Mouse (Mus musculus) thymus, adult 18-20 months (tissue): ENCODE measurements around the gene Cyp2b19.
"Not testable (repeated sequence)": the region's sequence is repeated elsewhere in the genome, so short reads cannot be mapped to it uniquely, and the experiment has no call there.

ENCODE experiments used
- DNase-seq, 2 experiments: peaks; one replicate each; pipeline ENCODE4 v3.0.0; 2022; ENCODE audit warnings: mixed read lengths in 2 of 2

The Cyp2b19 gene

GRCm38 (mm10) chr7:26756842-26757241 lies at the start of gene Cyp2b19:
TSS of gene Cyp2b19 (plus strand) at chr7:26757142.
- DNase-seq: no peak

- no peak for DNase-seq
These were observed 45.9 kb upstream of the Cyp2b19 start for GRCm38 (mm10) chr7:26711061-26711460.

GRCm38 (mm10) chr7:26738940-26739339 lies 18.0 kb upstream of the Cyp2b19 start:
- DNase-seq: no peak

GRCm38 (mm10) chr7:26743948-26744347 lies 13.0 kb upstream of the Cyp2b19 start:
- no peak for DNase-seq

GRCm38 (mm10) chr7:26745486-26745885 lies 11.5 kb upstream of the Cyp2b19 start:
- DNase-seq: no peak

- DNase-seq: no peak
These were observed 10.1 kb downstream of the Cyp2b19 start for GRCm38 (mm10) chr7:26767084-26767483.

- no peak for DNase-seq
These were observed 13.0 kb downstream of the Cyp2b19 start for GRCm38 (mm10) chr7:26769881-26770470.

GRCm38 (mm10) chr7:26772866-26773586 lies 16.1 kb downstream of the Cyp2b19 start:
- DNase-seq: no peak

GRCm38 (mm10) chr7:26775866-26776265 lies 18.9 kb downstream of the Cyp2b19 start:
- no peak for DNase-seq

- no peak for DNase-seq
These were observed 20.9 kb downstream of the Cyp2b19 start for GRCm38 (mm10) chr7:26777806-26778205.

GRCm38 (mm10) chr7:26778474-26778873 lies 21.5 kb downstream of the Cyp2b19 start:
- DNase-seq: no peak

- no peak for DNase-seq
These were observed 23.0 kb downstream of the Cyp2b19 start for GRCm38 (mm10) chr7:26779799-26780416.

GRCm38 (mm10) chr7:26780510-26780909 lies 23.6 kb downstream of the Cyp2b19 start:
- DNase-seq: no peak

GRCm38 (mm10) chr7:26780998-26781766 lies 24.2 kb downstream of the Cyp2b19 start:
- DNase-seq: no peak

- DNase-seq: no peak
These were observed 24.8 kb downstream of the Cyp2b19 start for GRCm38 (mm10) chr7:26781767-26782131.

GRCm38 (mm10) chr7:26783163-26783562 lies 26.2 kb downstream of the Cyp2b19 start:
- DNase-seq: no peak

- not testable (repeated sequence) for DNase-seq
These were observed 29.1 kb downstream of the Cyp2b19 start for GRCm38 (mm10) chr7:26786013-26786412.

GRCm38 (mm10) chr7:26789984-26790383 lies 33.0 kb downstream of the Cyp2b19 start:
- no peak for DNase-seq

GRCm38 (mm10) chr7:26800104-26800503 lies 43.2 kb downstream of the Cyp2b19 start:
- DNase-seq: no peak

- DNase-seq: no peak
These were observed 44.1 kb downstream of the Cyp2b19 start for GRCm38 (mm10) chr7:26800996-26801395.

GRCm38 (mm10) chr7:26808592-26808991 lies 51.6 kb downstream of the Cyp2b19 start, which contains the start of gene Cyp2g1:
TSS of gene Cyp2g1 (plus strand) at chr7:26808892.
- DNase-seq: no peak
